Mouse (Mus musculus) cerebellum, adult 8-10 months (tissue): ENCODE results near the gene Bola3.

ENCODE experiments used
- DNase-seq: peaks from one replicate; pipeline ENCODE4 v3.0.0; 2022

Gene Bola3

DNA sequence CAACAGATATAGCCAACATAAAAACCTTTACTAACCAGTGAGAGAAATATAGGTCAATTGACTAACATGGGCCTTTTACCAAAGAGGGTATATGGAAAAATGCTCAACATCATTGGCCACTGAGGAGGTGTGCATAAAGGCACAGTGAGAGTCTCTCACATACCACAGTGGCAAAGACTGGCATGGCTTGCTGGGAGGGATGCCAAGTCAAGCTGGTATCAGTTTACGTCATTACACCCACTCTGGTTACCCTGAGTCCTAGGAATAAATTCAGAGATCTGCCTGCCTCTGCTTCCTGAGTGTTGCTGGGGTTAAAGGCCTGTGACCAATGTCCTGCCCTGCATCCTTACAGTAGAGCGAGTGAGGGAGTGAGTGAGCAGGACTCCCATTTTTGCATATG lies 47.8 kb downstream of the Bola3 start:
- no peak for DNase-seq

DNA sequence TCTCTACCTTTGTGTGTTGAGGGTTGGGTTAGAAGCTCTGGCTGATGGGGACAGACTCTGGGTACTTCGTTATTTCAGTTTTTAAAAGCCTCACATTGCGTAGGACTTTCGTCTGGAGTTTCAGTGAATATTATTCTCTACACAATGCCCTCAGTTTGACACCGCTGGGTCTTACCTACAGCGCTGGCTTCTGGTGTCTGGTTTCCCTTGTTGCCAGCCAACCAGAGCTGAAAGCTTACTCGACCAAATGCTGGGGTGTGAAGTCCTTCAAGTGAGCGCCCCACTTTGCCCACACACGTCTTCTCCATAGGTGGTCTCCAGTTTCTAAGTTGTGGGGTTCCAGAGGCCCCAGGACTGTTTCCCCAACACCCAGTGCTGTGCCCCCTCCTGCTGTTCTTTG lies 48.8 kb downstream of the Bola3 start:
- no peak for DNase-seq

DNA sequence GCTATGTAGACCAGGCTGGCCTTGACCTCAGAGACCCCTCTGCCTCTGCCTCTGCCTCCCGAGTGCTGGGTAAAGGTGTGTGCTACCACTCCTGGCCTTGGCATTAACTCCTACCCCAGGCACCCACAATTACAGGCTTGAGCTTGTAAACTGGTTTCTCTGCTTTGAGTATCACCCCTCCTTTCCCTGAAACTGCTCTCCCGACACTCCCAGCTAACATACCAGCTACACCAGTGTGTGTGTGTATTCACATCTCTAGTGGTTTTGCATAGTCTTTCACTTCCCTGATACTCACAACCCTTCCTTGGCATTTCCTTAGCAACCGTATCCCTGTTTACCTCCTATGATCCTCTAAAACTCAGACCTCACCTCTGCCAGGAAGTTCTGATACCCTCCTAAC lies 50.8 kb downstream of the Bola3 start:
- DNase-seq: no peak

DNA sequence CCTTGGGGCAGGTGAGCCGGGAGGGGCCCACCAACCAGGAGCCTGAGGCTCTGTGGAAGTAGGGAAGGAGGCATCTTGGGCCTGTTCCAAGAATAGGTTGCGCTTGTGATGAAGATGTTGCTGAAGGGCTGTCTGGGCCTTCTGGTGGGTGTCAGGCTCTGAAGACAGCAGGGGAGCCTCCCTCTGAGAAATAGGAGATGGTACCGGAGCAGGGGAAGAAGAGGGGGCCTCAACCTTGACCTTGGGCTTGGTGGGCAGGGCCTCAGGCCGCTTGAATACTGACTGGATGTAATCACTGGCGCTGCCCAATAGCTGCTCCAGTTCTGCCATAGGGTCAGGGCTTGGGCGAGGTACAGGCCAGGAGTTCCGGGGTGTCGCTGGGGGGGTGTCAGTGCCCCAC lies 54.5 kb downstream of the Bola3 start:
- DNase-seq: no peak

DNA sequence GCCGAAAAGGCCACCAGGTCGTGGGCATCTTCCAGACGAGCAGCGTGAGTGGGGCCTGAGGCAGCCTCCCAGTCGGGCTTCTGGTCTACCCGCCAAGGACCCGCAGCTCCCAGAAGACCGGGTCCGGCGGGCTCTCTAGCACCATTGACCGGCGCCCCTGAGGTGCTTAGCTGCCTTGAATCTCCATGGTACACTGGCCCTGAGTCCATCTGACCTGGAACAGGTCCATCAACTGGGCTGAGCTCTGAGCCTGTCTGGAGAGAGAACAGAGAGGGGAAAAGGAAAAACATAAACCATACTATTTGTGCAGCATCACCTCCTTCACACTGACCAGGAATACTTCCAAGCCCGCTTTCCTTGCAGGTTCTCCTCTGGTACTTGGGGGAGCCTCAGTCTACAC lies 55.6 kb downstream of the Bola3 start:
- no peak for DNase-seq

DNA sequence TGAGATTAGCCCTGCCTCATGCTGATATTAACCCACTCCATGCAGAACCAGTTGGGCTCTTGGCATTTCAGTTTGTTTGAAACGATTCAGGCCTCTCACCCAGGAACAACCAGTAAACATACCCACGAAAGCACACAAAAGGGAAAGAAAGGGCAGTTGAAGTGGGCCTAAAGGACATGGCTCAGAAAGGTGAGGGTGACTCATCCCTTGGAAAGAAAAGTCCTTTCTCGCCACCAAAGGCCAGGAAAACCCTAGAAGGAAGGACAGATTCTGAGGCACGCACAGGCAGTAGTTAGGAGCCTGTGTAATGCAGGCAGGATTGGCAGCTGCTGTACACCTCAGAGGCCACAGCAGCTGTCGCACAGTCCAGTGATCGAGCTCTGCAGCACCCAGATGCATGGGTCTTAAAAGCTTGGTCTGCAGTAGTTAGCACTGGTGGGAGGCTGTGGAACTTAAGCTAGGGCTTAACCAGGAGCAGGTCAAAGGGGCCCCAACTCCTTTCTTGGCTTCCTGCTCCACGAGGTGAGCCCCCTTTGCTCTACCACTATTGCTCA lies 56.6 kb downstream of the Bola3 start:
- DNase-seq: no peak

DNA sequence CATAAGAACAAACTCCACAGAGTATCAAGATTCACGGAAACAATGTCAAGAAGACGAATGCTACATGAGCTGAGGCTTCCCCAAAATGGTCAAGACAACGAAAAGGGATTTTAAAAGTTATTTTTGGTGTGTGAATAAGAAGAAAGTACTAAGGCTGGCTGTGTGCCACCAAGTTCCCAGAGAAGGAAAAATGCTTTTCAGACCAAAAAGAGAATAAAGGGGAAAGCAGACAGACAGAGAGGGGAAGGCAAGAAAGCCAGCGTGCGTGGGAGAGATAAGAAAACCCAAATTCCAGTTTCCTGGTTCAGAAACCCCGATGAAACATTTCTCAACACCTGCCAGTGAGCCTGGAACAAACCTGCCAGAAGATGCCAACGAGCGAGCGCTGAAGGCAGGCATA lies 59.6 kb downstream of the Bola3 start:
- no peak for DNase-seq
